Mouse (Mus musculus) heart, embryonic 14.5 days (tissue): Measurements from ENCODE around the gene Lypla2. TPM values are rescaled to one million over a fixed set of nuclear protein-coding genes. Genes with fewer than 3 reads are reported as not detected.
A peak's percentile ranks its signal among the peaks of the same experiment; 100 is the strongest.

ENCODE experiments used
- ATAC-seq: fragments of 200-750 bp; cut with Nextera tagmentation; 2 replicates; pipeline ENCODE4 v1.8.0; 2017; ENCODE audit warnings: low read depth, moderate TSS enrichment; ENCODE audit not compliant: insufficient number of reproducible peaks, insufficient read depth, low FRiP score
- H3K27ac ChIP-seq, 2 experiments: fragments of 200-500 bp in 1 of 2; fragments of 300-500 bp in 1 of 2; sonication (generic) in 1 of 2; replicated peaks in 1 of 2; 2 replicates each; pipeline ENCODE4 v1.5.1; 2012 to 2014; ENCODE audit warnings: low read depth in 2 of 2, low read length in 2 of 2, control low read depth in 1 of 2, mild to moderate bottlenecking in 1 of 2, mixed read lengths in 1 of 2; ENCODE audit not compliant: control insufficient read depth in 1 of 2, insufficient read depth in 1 of 2
- H3K27me3 ChIP-seq: fragments of 300-500 bp; sonication (generic); 2 replicates; pipeline ENCODE4 v1.6.1; 2014; ENCODE audit warnings: mild to moderate bottlenecking, low read length, control low read depth; ENCODE audit not compliant: control insufficient read depth, insufficient read depth
- H3K36me3 ChIP-seq: fragments of 300-500 bp; sonication (generic); 2 replicates; pipeline ENCODE4 v1.6.1; 2014; ENCODE audit warnings: mild to moderate bottlenecking, control low read depth, low read length, mixed read lengths; ENCODE audit not compliant: control insufficient read depth, insufficient read depth
- H3K4me1 ChIP-seq, 2 experiments: fragments of 200-500 bp in 1 of 2; fragments of 300-500 bp in 1 of 2; sonication (generic) in 1 of 2; 2 replicates each; pipeline ENCODE4 v1.6.1; 2012 to 2014; ENCODE audit warnings: low read length in 2 of 2, control low read depth in 1 of 2, mixed read lengths in 1 of 2; ENCODE audit not compliant: control insufficient read depth in 2 of 2, insufficient read depth in 2 of 2
- H3K4me2 ChIP-seq: fragments of 300-500 bp; sonication (generic); 2 replicates; pipeline ENCODE4 v1.6.1; 2014; ENCODE audit warnings: mild to moderate bottlenecking, low read length
- H3K4me3 ChIP-seq, 2 experiments: fragments of 200-500 bp in 1 of 2; fragments of 300-500 bp in 1 of 2; sonication (generic) in 1 of 2; 2 replicates each; pipeline ENCODE4 v1.5.1; 2012 to 2014; ENCODE audit warnings: low read length in 2 of 2, mild to moderate bottlenecking in 2 of 2, control low read depth in 1 of 2, low read depth in 1 of 2, moderate library complexity in 1 of 2; ENCODE audit not compliant: control insufficient read depth in 1 of 2, insufficient read depth in 1 of 2
- H3K9ac ChIP-seq: fragments of 300-500 bp; sonication (generic); 2 replicates; pipeline ENCODE4 v1.6.1; 2014; ENCODE audit warnings: mild to moderate bottlenecking, low read length
- H3K9me3 ChIP-seq: fragments of 300-500 bp; sonication (generic); 2 replicates; pipeline ENCODE4 v1.6.1; 2016; ENCODE audit warnings: low read length, control low read depth; ENCODE audit not compliant: control insufficient read depth
- WGBS: fragments of 180-500 bp; shearing (Covaris S2); extraction: QIAGEN DNeasy Blood & Tissue Kit; methylation state at CpG from one replicate; pipeline ENCODE4 v1.1.7; 2014; 5-methylcytosine and 5-hydroxymethylcytosine counted together
- polyA plus RNA-seq: library from polyadenylated mRNA; unstranded; fragments of >200 nt; fragmentation: Nextera tagmentation; extraction: Ambion mirVana; gene quantifications from 2 replicates; pipeline ENCODE4 v1.2.1, GENCODE M21; 2014

Gene Lypla2
- polyA plus RNA-seq, 1 experiment from 2014 or later = 67.7 TPM

DNA sequence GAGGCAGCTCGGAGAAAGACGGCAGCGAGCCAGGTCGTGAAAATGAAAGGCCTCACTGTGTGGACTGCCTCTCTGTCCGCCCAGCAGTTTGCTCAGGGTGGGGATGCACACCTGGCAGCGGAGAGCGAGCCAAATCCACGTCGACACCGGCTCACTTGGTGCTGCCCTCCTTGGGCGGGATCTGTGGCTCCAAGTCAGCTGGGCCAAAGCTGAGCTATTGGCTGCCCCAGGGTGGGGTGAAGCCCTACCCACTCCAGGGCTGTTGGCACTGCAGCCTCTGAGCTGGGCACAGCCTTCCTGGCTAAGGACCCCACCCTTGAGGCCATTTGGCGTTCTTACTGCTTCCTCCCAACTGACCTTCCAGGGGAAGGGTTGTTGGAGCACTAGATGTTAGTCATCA is 8.0 kb downstream of the Lypla2 start:
- WGBS = 5% methylated on average over 12 of the region's 12 CpGs
- H3K36me3 ChIP-seq = peaks cover 65% of the 10 kb centered on the region
- ATAC-seq = no peak

DNA sequence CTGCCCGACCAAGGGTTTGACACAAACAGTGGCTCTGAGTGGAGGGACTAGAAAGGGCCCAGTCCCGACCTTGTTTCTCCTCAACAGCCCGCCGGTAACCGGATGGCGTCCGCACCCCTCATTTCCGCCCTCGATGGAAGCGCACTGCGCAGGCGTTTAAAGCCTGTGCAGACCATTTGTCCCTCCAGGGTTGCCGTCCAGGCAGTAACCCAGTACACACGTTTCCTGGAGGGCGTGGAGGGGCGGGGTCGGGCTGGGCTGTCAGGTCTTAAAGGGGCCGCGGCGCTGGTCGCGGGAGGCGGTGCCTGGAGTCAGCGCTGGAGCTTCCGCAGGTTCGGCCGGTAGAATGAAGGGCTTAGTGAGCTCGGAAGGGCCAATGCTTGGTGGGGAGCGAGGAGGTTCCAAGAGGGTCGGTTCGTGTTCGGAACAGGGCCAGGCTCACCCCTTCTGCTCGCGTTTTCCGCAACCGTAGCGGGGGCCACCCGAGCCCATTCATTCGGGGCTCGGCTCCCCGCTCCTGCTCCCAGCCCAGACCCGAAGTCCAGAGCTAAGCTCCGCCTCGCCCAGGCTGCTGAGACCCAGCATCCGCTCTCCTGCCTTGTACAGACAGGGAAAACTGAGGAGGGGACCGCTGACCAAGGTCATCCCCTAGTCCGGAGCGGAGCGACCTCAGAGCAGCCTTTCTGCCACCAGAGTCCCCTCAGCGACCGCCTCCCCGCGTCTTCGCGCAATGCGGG is 8.8 kb downstream of the Lypla2 start, which contains the start of gene Gale:
Gale (plus strand) TSS at position 271 of the 737 bp plus-strand sequence.
- Histone ChIP-seq H3K36me3 (peaks cover 63% of the 10 kb centered on the region), H3K9ac (peak within 1 kb of the TSS; percentile 93), H3K27me3 (no peaks in the 10 kb centered on the region), H3K27ac (peak within 1 kb of the TSS; percentile 75 to 93), H3K4me1 (peaks cover 6 to 17% of the 10 kb centered on the region in 2 experiments), H3K4me3 (peak within 1 kb of the TSS; percentile 74 to 83), H3K9me3 (no peaks in the 10 kb centered on the region), H3K4me2 (peak within 1 kb of the TSS; percentile 94)
- under 1% methylated on average over 56 of the region's 56 CpGs for WGBS
- ATAC-seq = peak; percentile 90

More for the DNA sequence above, 8.0 kb downstream of the Lypla2 start:
- peaks cover 6 to 17% of the 10 kb centered on the region in 2 experiments for H3K4me1 ChIP-seq
- peak overlapping the region; percentile 74 to 83 for H3K4me3 ChIP-seq
- H3K9ac ChIP-seq = peak overlapping the region; percentile 85
- H3K4me2 ChIP-seq = peak overlapping the region; percentile 94
- no peaks in the 10 kb centered on the region for H3K27me3 ChIP-seq
- peak overlapping the region; percentile 47 to 93 for H3K27ac ChIP-seq
- no peaks in the 10 kb centered on the region for H3K9me3 ChIP-seq

DNA sequence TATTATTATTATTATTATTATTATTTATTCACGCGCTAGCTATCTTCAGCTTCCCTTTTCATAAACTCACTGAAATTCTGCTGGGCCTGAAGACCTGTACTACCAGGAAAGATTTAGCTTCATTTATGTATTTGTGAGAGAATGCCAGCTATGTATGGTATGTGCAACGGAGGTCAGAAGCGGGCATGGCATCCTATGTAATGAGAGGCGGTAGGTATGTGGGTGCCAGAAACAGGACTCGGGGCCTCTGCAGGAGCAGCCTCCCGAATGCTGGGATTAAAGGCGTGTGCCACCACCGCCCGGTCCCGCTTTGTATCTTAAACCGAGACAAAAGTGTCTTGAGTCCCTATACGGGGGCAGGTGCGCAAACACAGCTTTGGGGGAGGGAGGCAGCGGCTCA is 9.5 kb downstream of the Lypla2 start:
- H3K4me3 ChIP-seq = peak overlapping the region; percentile 74 to 83
- peaks cover 6 to 17% of the 10 kb centered on the region in 2 experiments for H3K4me1 ChIP-seq
- ATAC-seq = no peak
- H3K27me3 ChIP-seq = no peaks in the 10 kb centered on the region
- peak overlapping the region; percentile 75 to 93 for H3K27ac ChIP-seq
- H3K36me3 ChIP-seq = peaks cover 63% of the 10 kb centered on the region
- peak overlapping the region; percentile 94 for H3K4me2 ChIP-seq
- no peaks in the 10 kb centered on the region for H3K9me3 ChIP-seq
- peak overlapping the region; percentile 93 for H3K9ac ChIP-seq
- WGBS = 6% methylated on average over 15 of the region's 15 CpGs

DNA sequence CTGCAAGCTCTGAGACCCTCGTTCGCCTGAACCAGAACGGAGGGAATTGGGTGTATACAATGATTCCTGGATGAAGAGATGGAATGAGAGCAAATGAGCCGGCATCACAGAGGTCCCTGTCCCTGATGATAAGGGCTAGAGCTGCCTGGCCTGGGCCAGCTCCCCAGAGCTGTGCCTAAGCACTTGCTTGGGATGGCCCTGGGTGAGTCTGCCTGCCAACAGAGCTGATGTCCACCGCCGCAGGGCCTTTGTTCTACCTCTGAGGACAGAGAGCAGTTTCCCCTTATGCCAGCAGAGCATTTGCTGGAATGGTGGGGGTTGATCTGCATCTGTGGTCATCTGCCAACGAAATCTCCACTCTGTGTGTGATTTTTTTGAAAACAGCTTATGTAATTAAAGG is 10.2 kb downstream of the Lypla2 start:
- WGBS = 81% methylated on average over 7 of the region's 7 CpGs
- Histone ChIP-seq H3K36me3 (peaks cover 63% of the 10 kb centered on the region), H3K4me2 (no peak overlapping the region), H3K4me1 (peaks cover 6 to 17% of the 10 kb centered on the region in 2 experiments), H3K27me3 (no peaks in the 10 kb centered on the region), H3K27ac (no peak overlapping the region), H3K9me3 (no peaks in the 10 kb centered on the region), H3K4me3 (no peak overlapping the region), H3K9ac (no peak overlapping the region)
- ATAC-seq = no peak

DNA sequence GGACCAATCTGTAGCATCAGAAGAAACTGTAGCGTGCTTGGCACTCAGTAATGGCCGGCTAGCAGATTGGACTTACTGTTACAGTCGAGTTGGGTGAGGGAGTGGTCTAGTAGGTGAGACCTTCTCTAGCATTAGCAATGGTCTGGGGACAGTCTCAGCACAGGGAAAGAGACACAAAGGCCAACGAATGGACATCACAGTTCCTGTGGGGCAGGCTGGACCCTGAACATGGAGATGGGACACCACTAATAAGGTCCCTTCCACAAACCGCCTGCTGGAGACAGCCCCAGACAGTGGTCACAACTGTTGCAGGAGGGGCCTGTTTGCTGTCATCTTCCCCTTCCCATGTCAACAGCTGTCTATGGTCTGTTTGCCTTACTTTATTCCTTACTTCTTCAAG is 10.7 kb downstream of the Lypla2 start:
- Histone ChIP-seq H3K4me2 (no peak overlapping the region), H3K27ac (no peak overlapping the region), H3K9ac (no peak overlapping the region), H3K36me3 (peaks cover 60% of the 10 kb centered on the region), H3K4me1 (peaks cover 6 to 17% of the 10 kb centered on the region in 2 experiments), H3K27me3 (no peaks in the 10 kb centered on the region), H3K4me3 (no peak overlapping the region), H3K9me3 (no peaks in the 10 kb centered on the region)
- no peak for ATAC-seq
- WGBS = 77% methylated on average over 5 of the region's 5 CpGs

DNA sequence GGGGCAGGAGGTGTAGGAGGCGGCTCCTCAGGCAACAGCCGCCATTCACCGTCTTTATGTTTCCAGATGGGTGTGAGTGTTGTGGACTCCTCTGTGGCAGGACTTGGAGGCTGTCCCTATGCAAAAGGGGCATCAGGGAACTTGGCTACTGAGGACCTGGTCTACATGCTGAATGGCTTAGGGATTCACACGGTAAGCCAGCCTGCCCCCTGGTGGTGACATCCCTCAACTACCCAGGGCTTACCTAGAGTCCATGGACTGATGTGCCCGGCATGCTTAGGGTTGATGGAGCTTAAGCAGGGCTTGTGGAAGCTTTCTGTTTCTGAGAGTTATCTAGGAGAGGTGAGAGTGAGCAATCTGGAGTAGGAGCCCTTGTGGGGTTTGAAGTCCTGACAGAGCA is 11.7 kb downstream of the Lypla2 start:
- H3K4me1 ChIP-seq = peaks cover 6 to 17% of the 10 kb centered on the region in 2 experiments
- no peaks in the 10 kb centered on the region for H3K27me3 ChIP-seq
- H3K36me3 ChIP-seq = peaks cover 58% of the 10 kb centered on the region
- H3K9me3 ChIP-seq = no peaks in the 10 kb centered on the region
- H3K9ac ChIP-seq = no peak overlapping the region
- 28% methylated on average over 5 of the region's 5 CpGs for WGBS
- H3K4me3 ChIP-seq = no peak overlapping the region
- H3K4me2 ChIP-seq = no peak overlapping the region
- no peak for ATAC-seq
- no peak overlapping the region for H3K27ac ChIP-seq

- no peak overlapping the region for H3K9ac ChIP-seq
- peaks cover 0 to 6% of the 10 kb centered on the region in 2 experiments; a peak in 2 of 4 replicates for H3K4me1 ChIP-seq
- H3K4me2 ChIP-seq = no peak overlapping the region
- WGBS = 65% methylated on average over 8 of the region's 8 CpGs
- no peaks in the 10 kb centered on the region for H3K9me3 ChIP-seq
- no peak overlapping the region for H3K4me3 ChIP-seq
- H3K27ac ChIP-seq = no peak overlapping the region
- no peak for ATAC-seq
- H3K36me3 ChIP-seq = peaks cover 77% of the 10 kb centered on the region
- H3K27me3 ChIP-seq = no peaks in the 10 kb centered on the region
These were observed 14.1 kb downstream of the Lypla2 start for GRCm38 (mm10) chr4:135958354-135958753.
